Mouse (Mus musculus) thymus, adult 2 months (tissue): ENCODE measurements around the gene Mtpn. TPM values are rescaled to one million over a fixed set of nuclear protein-coding genes. Genes with fewer than 3 reads are reported as not detected.

Source experiments
- DNase-seq: peaks from one replicate; pipeline ENCODE4 v3.0.0; 2021
- H3K27ac ChIP-seq: fragments of 200-500 bp; 2 replicates; pipeline ENCODE4 v1.5.1; 2012; ENCODE audit warnings: low read length, control low read depth; ENCODE audit not compliant: control insufficient read depth, insufficient read depth
- H3K27me3 ChIP-seq: fragments of 200-500 bp; 2 replicates; pipeline ENCODE4 v1.6.1; 2012; ENCODE audit warnings: mild to moderate bottlenecking, low read length, moderate library complexity, mixed read lengths; ENCODE audit not compliant: control insufficient read depth, insufficient read depth
- H3K36me3 ChIP-seq: fragments of 200-500 bp; 2 replicates; pipeline ENCODE4 v1.6.1; 2012; ENCODE audit warnings: mild to moderate bottlenecking, low read length, moderate library complexity; ENCODE audit not compliant: control insufficient read depth, insufficient read depth
- H3K4me1 ChIP-seq: fragments of 200-500 bp; replicated peaks from 2 replicates; pipeline ENCODE4 v1.6.1; 2012; ENCODE audit warnings: low read length; ENCODE audit not compliant: control insufficient read depth, insufficient read depth
- H3K4me3 ChIP-seq: fragments of 200-500 bp; 2 replicates; pipeline ENCODE4 v1.5.1; 2012; ENCODE audit warnings: mild to moderate bottlenecking, low read length, control low read depth, moderate library complexity; ENCODE audit not compliant: control insufficient read depth, insufficient read depth
- CTCF ChIP-seq: fragments of 200-500 bp; IDR thresholded peaks from 2 replicates; pipeline ENCODE4 v1.5.1; 2012; ENCODE audit warnings: mild to moderate bottlenecking, control low read depth, low read length, moderate library complexity, borderline replicate concordance; ENCODE audit not compliant: control insufficient read depth, poor library complexity, insufficient read depth; ENCODE audit errors: extremely low read depth
- POLR2A ChIP-seq: fragments of 200-500 bp; IDR thresholded peaks from 2 replicates; pipeline ENCODE4 v1.6.1; 2012; ENCODE audit warnings: mild to moderate bottlenecking, low read length, control low read depth, moderate library complexity; ENCODE audit not compliant: control insufficient read depth, poor library complexity, insufficient read depth; ENCODE audit errors: extremely low read depth
- WGBS: fragments of 180-500 bp; shearing (Covaris S2); methylation state at CpG from one replicate; pipeline ENCODE4 v1.1.7; 2018; 5-methylcytosine and 5-hydroxymethylcytosine counted together
- polyA plus RNA-seq: library from polyadenylated mRNA; depleted of rRNA; stranded (reverse); fragments of >200 nt; gene quantifications from 2 replicates; pipeline ENCODE4 v1.2.3, GENCODE M21; 2012; rRNA removed

The Mtpn gene
- polyA plus RNA-seq: 46.4 and 78.9 TPM in 2 replicates

- H3K27ac ChIP-seq: no peak within 1 kb of the TSS
- under 1% methylated on average over 61 of the region's 61 CpGs for WGBS
- peak; percentile 50 for TF ChIP-seq POLR2A
- TF ChIP-seq CTCF: 0 out of 2 replicates have a peak, but pooled peaks have one; percentile 5
- H3K36me3 ChIP-seq: no peaks in the 10 kb centered on the region
- peak; percentile 99 for DNase-seq
- no peaks in the 10 kb centered on the region for H3K27me3 ChIP-seq
- 0 out of 2 replicates have a peak, but pooled peaks cover 2% of the 10 kb centered on the region for H3K4me1 ChIP-seq
- H3K4me3 ChIP-seq: peak within 1 kb of the TSS; percentile 62
Measured at GRCm38 (mm10) chr6:35539304-35540009, at the start of gene Mtpn. Mtpn (minus strand) TSS chr6:35539888.

- no peak for TF ChIP-seq CTCF
- no peak for TF ChIP-seq POLR2A
- Histone ChIP-seq H3K27me3 (no peaks in the 10 kb centered on the region), H3K36me3 (no peaks in the 10 kb centered on the region), H3K27ac (no peak overlapping the region), H3K4me3 (no peak overlapping the region), H3K4me1 (no peaks in the 10 kb centered on the region)
- no peak for DNase-seq
Measured at GRCm38 (mm10) chr6:35568731-35569130, 29.0 kb upstream of the Mtpn start.

- H3K4me3 ChIP-seq: no peak overlapping the region
- peak; percentile 23 for DNase-seq
- no peaks in the 10 kb centered on the region for H3K4me1 ChIP-seq
- no peak overlapping the region for H3K27ac ChIP-seq
- H3K36me3 ChIP-seq: no peaks in the 10 kb centered on the region
- TF ChIP-seq CTCF (no peak), POLR2A (no peak)
- no peaks in the 10 kb centered on the region for H3K27me3 ChIP-seq
Measured at GRCm38 (mm10) chr6:35567755-35568154, 28.1 kb upstream of the Mtpn start.

GRCm38 (mm10) chr6:35559950-35560349, 20.3 kb upstream of the Mtpn start:
- DNase-seq: no peak
- Histone ChIP-seq H3K27ac (no peak overlapping the region), H3K36me3 (no peaks in the 10 kb centered on the region), H3K27me3 (no peaks in the 10 kb centered on the region), H3K4me3 (no peak overlapping the region), H3K4me1 (no peaks in the 10 kb centered on the region)
- WGBS: 19% methylated on average over 2 of the region's 2 CpGs
- TF ChIP-seq CTCF (no peak), POLR2A (no peak)

- no peak overlapping the region for H3K27ac ChIP-seq
- H3K27me3 ChIP-seq: no peaks in the 10 kb centered on the region
- no peaks in the 10 kb centered on the region for H3K36me3 ChIP-seq
- no peak for TF ChIP-seq POLR2A
- TF ChIP-seq CTCF: no peak
- no peaks in the 10 kb centered on the region for H3K4me1 ChIP-seq
- H3K4me3 ChIP-seq: no peak overlapping the region
- no peak for DNase-seq
Measured at GRCm38 (mm10) chr6:35544352-35544751, 4.7 kb upstream of the Mtpn start.

- 92% methylated on average over 8 of the region's 8 CpGs for WGBS
- Histone ChIP-seq H3K27me3 (no peaks in the 10 kb centered on the region), H3K4me3 (no peak overlapping the region), H3K27ac (no peak overlapping the region), H3K36me3 (no peaks in the 10 kb centered on the region), H3K4me1 (0 out of 2 replicates have a peak, but pooled peaks cover 2% of the 10 kb centered on the region)
- DNase-seq: no peak
- TF ChIP-seq CTCF: no peak
- no peak for TF ChIP-seq POLR2A
Measured at GRCm38 (mm10) chr6:35542656-35543400, 3.1 kb upstream of the Mtpn start.
